Mouse (Mus musculus) olfactory bulb, adult 2 months (tissue): ENCODE data around the gene AI837181.

Experiments
- CTCF ChIP-seq: fragments of 200-500 bp; IDR thresholded peaks from 2 replicates; pipeline ENCODE4 v1.5.1; 2012; ENCODE audit warnings: low read depth, mild to moderate bottlenecking, low read length, moderate library complexity; ENCODE audit not compliant: insufficient read depth
- POLR2A ChIP-seq: fragments of 200-500 bp; IDR thresholded peaks from 2 replicates; pipeline ENCODE4 v1.6.1; 2012; ENCODE audit warnings: mild to moderate bottlenecking, low read depth, low read length, moderate library complexity; ENCODE audit not compliant: insufficient read depth

DNA sequence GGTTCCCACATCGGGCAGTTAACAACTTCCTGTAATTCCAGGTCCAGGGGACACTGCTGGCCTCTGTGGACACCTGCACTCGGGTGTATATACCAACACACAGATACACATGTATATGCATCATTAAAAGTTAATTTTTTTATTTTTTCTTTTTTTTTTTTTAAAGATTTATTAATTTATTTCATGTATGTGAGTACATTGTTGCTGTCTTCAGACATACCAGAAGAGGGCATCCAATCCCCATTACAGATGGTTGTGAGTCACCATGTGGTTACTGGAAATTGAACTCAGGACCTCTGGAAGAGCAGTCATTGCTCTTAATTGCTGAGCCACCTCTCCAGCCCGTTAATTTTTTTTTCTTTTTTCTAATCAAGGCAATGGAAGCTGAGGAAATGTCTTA is 47.9 kb downstream of the AI837181 start:
- no peak for TF ChIP-seq CTCF
- TF ChIP-seq POLR2A = no peak
